Mouse (Mus musculus) limb, embryonic 10.5 days (tissue): ENCODE measurements at regions not wholly inside any gene's neighbourhood (a gene's known extent, or its start where the extent isn't known, plus 50 kb on each side); places are given as distances from the start of the nearest gene placed in this dataset.
"Not testable (repeated sequence)": the region's sequence is repeated elsewhere in the genome, so short reads cannot be mapped to it uniquely, and the experiment has no call there.

Experiments used
- DNase-seq: peaks from one replicate; pipeline ENCODE4 v3.0.0-alpha.2; 2017; ENCODE audit warnings: low spot score
- H3K27ac ChIP-seq: fragments of 300-500 bp; sonication (generic); 2 replicates; pipeline ENCODE4 v1.5.1; 2016; ENCODE audit warnings: mild to moderate bottlenecking
- H3K27me3 ChIP-seq: fragments of 300-500 bp; sonication (generic); 2 replicates; pipeline ENCODE4 v1.6.1; 2016; ENCODE audit warnings: low read depth, mild to moderate bottlenecking; ENCODE audit not compliant: poor library complexity, severe bottlenecking
- H3K36me3 ChIP-seq: fragments of 300-500 bp; sonication (generic); 2 replicates; pipeline ENCODE4 v1.6.1; 2016; ENCODE audit warnings: mild to moderate bottlenecking, moderate library complexity
- H3K4me1 ChIP-seq: fragments of 300-500 bp; sonication (generic); 2 replicates; pipeline ENCODE4 v1.6.1; 2016
- H3K4me3 ChIP-seq: fragments of 300-500 bp; sonication (generic); 2 replicates; pipeline ENCODE4 v1.5.1; 2016; ENCODE audit warnings: mild to moderate bottlenecking, moderate library complexity
- H3K9me3 ChIP-seq: fragments of 300-500 bp; sonication (generic); replicated peaks from 2 replicates; pipeline ENCODE4 v1.6.1; 2016; ENCODE audit warnings: mild to moderate bottlenecking
- WGBS: fragments of 180-500 bp; shearing (Covaris S2); methylation state at CpG from one replicate; pipeline ENCODE4 v1.1.7; 2016; 5-methylcytosine and 5-hydroxymethylcytosine counted together

DNA sequence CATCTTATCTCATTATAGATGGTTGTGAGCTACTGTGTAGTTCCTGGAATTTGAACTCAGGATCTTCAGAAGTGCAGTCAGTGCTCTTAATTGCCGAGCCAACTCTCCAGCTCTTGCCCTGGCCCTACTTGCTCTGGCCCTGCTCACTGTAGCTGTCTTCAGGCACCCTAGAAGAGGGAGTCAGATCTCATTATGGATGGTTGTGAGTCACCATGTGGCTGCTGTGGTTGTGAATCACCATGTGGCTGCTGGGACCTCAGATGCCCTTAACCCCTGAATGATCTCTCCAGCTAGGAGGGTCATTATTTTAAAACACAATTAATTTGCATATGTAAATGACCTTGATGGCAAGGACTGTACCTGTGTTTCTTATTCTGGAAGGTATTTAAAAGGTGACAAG is 249.1 kb upstream of the Pfkp start:
- no peak overlapping the region for H3K27ac ChIP-seq
- H3K4me3 ChIP-seq, result no peak overlapping the region
- no peaks in the 10 kb centered on the region for H3K36me3 ChIP-seq
- no peaks in the 10 kb centered on the region for H3K9me3 ChIP-seq
- no peaks in the 10 kb centered on the region for H3K4me1 ChIP-seq
- no peak for DNase-seq
- WGBS, result 66% methylated on average over 1 of the region's 1 CpGs
- H3K27me3 ChIP-seq, result no peaks in the 10 kb centered on the region

DNA sequence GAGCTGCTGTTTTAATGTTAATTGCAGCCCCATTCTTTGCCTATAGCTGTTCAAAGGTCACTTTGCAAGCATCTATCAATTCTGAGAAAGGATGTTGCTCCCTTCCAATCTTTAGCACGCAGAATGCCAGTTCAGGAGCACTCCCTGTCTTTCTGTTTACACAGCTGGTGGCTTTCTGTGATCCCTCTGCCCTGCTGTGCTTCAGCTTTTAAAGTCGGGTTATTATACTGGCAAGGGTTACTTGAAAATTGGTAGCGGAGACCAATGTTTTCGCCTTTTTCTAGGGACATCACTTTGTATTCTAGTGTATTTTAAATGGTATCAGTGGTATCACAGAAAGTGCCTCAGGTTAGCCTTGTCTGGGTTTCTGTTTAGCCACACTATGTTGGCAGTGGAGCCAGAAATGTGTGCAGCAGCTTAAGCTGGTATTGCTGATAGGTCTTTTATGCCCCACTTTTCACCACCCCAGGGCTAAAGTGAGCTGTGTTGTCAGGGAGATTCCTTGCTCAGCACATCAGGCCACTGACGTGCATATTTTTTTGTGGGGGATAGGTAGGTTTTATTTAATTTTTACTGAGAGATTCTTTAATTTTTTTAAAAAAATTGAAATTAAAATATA is 243.0 kb upstream of the Pfkp start:
- no peaks in the 10 kb centered on the region for H3K27me3 ChIP-seq
- DNase-seq, result no peak
- no peak overlapping the region for H3K4me3 ChIP-seq
- H3K9me3 ChIP-seq, result no peaks in the 10 kb centered on the region
- H3K4me1 ChIP-seq, result no peaks in the 10 kb centered on the region
- no peaks in the 10 kb centered on the region for H3K36me3 ChIP-seq
- H3K27ac ChIP-seq, result no peak overlapping the region
- 53% methylated on average over 5 of the region's 5 CpGs for WGBS

DNA sequence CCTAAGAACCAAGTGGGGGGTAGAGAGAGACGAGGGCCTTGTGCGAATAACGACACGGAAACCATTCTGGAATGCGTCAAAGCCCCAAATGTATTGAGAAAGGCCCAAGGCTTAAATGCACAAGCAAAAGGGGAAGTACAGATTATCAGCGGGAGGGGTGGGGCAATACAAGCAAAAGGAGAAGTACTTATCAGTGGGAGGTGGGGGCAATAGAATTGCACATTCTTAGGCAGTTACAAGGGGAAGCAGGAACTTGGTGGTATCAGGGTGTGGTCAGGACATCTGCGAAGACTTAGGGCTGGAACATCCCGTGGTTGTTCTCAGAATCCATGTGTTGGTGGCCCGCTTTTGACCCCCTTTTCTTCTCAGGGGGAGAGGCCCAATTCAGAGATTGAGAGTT is 240.9 kb upstream of the Pfkp start:
- not testable (repeated sequence) for DNase-seq, H3K9me3 ChIP-seq, H3K36me3 ChIP-seq, H3K27me3 ChIP-seq, H3K27ac ChIP-seq, H3K4me3 ChIP-seq, H3K4me1 ChIP-seq
- 85% methylated on average over 9 of the region's 9 CpGs for WGBS

DNA sequence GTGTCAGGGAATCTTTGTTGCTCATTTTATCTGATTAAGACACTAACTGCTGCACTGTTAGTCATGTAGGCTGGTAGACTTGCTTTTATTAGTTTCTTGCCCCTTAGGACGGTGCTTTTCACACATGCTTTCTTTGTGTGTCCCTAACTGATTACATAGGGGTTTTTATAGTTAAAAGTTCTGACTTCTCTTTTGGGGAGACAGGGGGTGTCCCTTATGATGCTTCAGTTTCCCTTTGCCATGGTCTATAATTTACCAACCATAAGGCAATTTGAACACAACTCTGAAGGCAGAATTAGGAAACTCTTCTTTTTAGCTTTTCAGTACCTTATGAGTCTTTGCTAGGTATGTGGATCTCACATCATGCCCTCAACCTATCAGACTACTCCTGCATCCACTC is 239.8 kb upstream of the Pfkp start:
- Histone ChIP-seq H3K9me3 (no peaks in the 10 kb centered on the region), H3K4me3 (no peak overlapping the region), H3K36me3 (no peaks in the 10 kb centered on the region), H3K27me3 (no peaks in the 10 kb centered on the region), H3K27ac (no peak overlapping the region), H3K4me1 (no peaks in the 10 kb centered on the region)
- DNase-seq, result no peak
- 94% methylated on average over 1 of the region's 1 CpGs for WGBS

DNA sequence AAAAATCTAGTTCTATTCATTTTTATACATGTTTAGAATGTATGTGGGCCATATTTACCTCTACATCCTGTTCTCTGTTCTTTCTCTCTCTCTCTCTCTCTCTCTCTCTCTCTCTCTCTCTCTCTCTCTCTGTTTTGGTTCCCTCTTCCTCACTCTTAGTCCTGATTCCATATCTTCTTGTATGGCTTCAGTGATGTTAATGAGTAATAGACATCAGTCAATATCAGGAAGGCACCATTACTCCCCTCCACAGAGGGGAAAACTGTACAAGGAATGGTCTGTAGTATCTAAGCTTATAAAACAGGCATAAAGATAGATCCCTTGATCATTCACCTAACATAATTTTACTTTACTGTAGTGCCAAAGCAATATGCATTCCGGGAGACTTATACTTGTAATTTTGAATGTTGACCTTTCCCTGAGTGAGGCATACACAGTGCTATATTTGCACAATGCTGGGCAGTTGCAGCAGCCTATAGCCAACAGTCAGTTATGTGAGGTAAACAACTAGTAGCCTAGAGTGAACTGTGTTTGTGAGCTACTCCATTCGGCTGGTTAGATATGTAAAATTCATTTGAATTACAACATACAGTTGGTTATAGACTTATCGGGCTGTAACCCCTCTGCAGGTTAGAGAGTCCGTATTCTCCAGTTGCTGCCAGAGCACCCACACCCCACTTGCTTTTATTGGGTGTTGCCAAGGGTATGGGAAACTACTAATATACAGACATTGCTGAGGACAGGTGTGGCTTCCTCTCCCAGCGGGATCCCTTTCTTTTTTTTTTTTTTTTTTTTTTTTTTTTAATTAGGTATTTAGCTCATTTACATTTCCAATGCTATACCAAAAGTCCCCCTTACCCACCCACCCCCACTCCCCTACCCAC is 228.7 kb upstream of the Pfkp start:
- no peaks in the 10 kb centered on the region for H3K9me3 ChIP-seq
- H3K27me3 ChIP-seq, result no peaks in the 10 kb centered on the region
- no peak for DNase-seq
- no peaks in the 10 kb centered on the region for H3K36me3 ChIP-seq
- H3K4me3 ChIP-seq, result no peak overlapping the region
- no peaks in the 10 kb centered on the region for H3K4me1 ChIP-seq
- H3K27ac ChIP-seq, result no peak overlapping the region
- WGBS, result 94% methylated on average over 5 of the region's 5 CpGs

DNA sequence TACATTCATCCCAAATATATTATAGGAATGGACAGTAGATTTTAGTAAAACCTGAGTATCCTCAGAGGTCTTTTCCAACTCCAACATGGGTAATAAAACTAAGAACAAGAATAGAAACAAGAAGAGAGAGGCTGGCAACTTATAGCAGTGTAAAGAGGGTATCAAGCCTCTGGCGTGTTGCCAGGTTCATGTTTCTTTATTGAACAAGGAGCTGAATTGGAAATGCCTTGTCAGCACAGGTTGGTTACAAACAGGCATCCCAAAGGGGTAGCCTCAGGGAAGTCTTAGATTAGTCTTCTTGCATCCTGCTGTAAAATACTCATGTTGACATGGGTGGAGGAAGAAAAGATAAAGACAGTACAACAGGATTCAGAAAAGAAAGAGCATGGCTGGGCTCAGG is 213.6 kb upstream of the Pfkp start:
- WGBS, result 83% methylated on average over 1 of the region's 1 CpGs
- DNase-seq, result no peak
- no peaks in the 10 kb centered on the region for H3K9me3 ChIP-seq
- no peak overlapping the region for H3K4me3 ChIP-seq
- no peaks in the 10 kb centered on the region for H3K4me1 ChIP-seq
- no peaks in the 10 kb centered on the region for H3K36me3 ChIP-seq
- no peak overlapping the region for H3K27ac ChIP-seq
- H3K27me3 ChIP-seq, result no peaks in the 10 kb centered on the region

DNA sequence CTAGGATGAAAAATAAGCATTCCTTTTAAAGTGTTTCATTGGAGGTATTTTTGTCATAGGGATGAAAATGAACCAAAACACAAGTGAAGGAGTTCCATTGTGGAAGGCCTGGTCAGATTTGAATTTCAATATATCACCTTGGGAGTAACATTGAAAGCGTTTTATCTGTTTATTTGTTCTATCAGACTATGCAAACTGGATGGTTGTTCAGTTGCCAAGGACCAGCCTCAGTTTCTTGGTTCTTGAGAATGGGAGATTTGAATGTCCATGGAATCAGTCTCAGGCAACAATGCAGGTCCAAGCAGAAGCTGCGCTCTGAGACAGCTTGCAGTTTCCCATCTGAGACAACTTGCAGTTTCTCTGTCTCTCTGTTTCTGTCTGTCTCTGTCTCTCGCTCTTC is 211.0 kb upstream of the Pfkp start:
- Histone ChIP-seq H3K27ac (no peak overlapping the region), H3K9me3 (no peaks in the 10 kb centered on the region), H3K36me3 (no peaks in the 10 kb centered on the region), H3K4me1 (no peaks in the 10 kb centered on the region), H3K4me3 (no peak overlapping the region), H3K27me3 (no peaks in the 10 kb centered on the region)
- 90% methylated on average over 3 of the region's 3 CpGs for WGBS
- DNase-seq, result no peak

DNA sequence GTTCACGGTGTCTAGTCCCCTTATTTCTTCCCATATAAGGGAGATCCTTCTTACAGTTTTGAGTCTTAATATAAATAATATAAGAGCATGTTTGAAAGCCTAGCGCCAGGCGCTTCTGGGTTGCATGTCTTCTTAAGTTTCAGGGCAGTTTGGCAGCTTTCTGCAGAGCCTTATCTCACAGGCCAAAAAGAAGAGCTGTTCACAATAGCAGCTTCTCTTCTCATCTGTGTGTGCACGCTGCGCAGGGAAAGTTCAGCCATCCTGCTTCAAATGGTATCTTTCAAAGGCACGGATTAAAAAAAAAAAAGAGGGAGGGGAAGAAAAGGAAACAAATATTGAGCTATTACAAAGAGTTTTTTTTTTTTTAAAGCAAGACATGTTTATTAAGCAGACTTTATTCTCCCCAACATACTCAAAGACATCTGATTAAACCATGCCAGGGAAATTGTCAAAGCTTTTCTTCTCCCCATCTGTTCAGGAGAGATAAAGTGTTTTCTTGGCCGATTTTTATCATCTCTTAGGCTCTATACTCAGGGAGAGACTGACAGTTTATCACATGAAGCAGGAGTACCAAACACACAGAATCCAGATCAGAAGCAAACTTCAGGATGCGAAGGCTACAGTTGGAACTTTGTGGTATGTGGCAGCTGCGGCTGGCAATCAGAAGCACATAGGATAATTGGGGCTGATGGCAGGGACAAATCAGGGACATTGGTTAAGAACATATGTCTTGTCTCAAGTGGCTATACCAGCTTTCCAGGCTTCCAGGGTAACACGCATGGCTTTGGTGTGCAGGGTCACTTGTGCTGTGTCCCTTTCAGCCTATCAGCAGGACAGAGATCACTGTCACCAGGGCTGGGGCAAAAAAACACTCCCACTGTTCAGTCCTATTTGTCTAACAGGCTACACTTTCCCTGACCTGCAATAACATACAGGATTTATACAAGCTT is 206.9 kb upstream of the Pfkp start:
- Histone ChIP-seq H3K9me3 (no peaks in the 10 kb centered on the region), H3K27ac (no peak overlapping the region), H3K27me3 (no peaks in the 10 kb centered on the region), H3K4me1 (no peaks in the 10 kb centered on the region), H3K36me3 (no peaks in the 10 kb centered on the region), H3K4me3 (no peak overlapping the region)
- DNase-seq, result no peak
- WGBS, result 85% methylated on average over 10 of the region's 10 CpGs

DNA sequence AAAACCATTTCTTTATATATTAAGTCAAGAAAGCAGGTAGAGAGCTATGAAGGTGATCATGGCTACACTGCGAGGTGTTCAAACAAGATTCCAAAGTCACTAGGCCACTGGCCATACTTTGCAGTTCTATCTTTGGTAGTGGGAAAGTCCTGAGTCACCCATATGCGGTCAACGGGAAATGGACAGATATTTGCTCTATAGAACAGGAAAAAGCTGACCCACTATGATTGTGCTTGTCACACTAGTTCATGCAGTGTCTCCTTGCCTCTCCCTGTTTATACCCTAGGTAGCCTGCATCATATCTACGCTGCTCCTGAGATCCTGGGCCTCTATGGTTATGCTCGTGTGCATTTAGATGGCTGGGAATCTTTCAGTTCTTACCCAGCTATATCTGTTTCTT is 188.9 kb upstream of the Pfkp start:
- Histone ChIP-seq H3K27ac (no peak overlapping the region), H3K27me3 (no peaks in the 10 kb centered on the region), H3K9me3 (no peaks in the 10 kb centered on the region), H3K4me3 (no peak overlapping the region), H3K36me3 (no peaks in the 10 kb centered on the region), H3K4me1 (no peaks in the 10 kb centered on the region)
- 88% methylated on average over 5 of the region's 5 CpGs for WGBS
- no peak for DNase-seq

DNA sequence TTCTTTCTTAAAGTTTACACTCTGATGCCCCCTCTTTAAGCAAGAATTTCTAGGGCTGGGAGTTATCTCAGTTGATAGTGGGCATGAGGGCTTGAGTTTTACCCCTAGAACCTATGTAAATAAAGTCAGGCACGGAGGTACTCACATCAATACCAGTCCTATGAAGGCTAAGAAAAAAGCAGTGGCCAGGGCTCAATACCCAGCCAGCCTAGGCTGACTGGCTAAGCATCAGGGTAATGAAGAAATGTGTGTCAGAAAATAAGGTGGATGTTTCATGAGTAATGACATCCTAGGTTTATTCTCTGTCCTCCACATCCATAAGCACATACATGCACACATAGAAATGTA is 188.5 kb upstream of the Pfkp start:
- no peak overlapping the region for H3K27ac ChIP-seq
- no peak for DNase-seq
- WGBS, result 70% methylated on average over 1 of the region's 1 CpGs
- H3K9me3 ChIP-seq, result no peaks in the 10 kb centered on the region
- no peaks in the 10 kb centered on the region for H3K27me3 ChIP-seq
- H3K4me1 ChIP-seq, result no peaks in the 10 kb centered on the region
- H3K4me3 ChIP-seq, result no peak overlapping the region
- no peaks in the 10 kb centered on the region for H3K36me3 ChIP-seq

DNA sequence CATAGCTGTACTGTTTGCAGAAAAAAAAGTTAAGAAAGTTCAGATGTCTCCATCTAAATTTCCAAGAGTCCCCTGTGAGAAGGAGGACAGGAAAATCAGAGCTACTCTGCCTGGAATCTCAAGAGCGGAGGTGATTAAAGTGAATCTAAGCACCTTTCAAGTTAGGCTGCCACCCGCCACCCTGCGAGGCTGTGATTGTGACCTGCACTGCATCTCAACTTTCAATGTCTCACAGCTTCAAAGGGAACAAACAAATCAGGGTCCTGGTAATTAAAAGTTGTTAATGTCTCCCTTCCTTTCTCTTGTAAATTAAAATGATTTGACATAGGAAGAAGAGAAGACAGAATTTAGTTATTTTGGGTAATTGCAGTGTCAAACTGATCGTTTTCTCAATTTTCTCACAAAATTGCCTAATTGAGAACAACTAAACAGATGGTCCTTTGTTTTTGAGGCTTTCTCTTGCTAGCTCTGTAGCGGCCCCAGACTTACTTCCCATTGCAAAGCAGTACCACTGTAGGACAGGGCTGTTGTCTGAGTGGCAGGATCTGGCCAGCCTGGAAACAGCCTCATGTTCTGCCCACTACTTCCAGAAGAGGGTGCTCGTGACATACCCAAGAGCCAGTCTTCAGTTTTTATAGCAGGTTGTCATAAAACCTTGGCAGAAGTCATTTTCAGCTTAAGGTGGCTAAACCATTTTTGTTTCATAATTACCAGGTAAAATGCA is 187.9 kb upstream of the Pfkp start:
- Histone ChIP-seq H3K36me3 (no peaks in the 10 kb centered on the region), H3K4me1 (no peaks in the 10 kb centered on the region), H3K27me3 (no peaks in the 10 kb centered on the region), H3K4me3 (no peak overlapping the region), H3K9me3 (no peaks in the 10 kb centered on the region), H3K27ac (no peak overlapping the region)
- peak; percentile 60 for DNase-seq
- 21% methylated on average over 6 of the region's 6 CpGs for WGBS

DNA sequence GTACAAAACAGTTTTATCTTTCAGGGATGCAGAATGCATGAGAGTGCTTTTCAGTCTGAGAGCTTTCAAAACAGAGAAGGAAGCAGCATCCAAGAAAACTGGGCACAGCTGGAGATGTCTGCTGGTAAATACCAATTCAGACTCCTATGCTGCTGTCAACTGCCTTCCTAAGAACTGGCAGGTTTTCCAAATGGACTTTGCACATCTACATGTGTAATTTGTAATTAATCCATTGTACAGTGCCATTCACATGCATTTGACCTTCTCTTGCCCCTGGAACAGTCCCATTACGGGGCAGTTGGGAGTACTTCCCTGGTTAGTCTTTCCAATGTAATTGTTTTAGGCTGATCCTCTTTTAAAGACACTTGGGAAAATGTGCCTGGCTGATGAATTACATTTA is 181.3 kb upstream of the Pfkp start:
- Histone ChIP-seq H3K36me3 (no peaks in the 10 kb centered on the region), H3K9me3 (no peaks in the 10 kb centered on the region), H3K27me3 (no peaks in the 10 kb centered on the region), H3K4me3 (no peak overlapping the region), H3K4me1 (no peaks in the 10 kb centered on the region), H3K27ac (no peak overlapping the region)
- no peak for DNase-seq
- 88% methylated on average over 1 of the region's 1 CpGs for WGBS
